Mouse (Mus musculus) olfactory bulb, adult 2 months (tissue): ENCODE data around the gene Il13ra1. TPM values are rescaled to one million over a fixed set of nuclear protein-coding genes. Genes with fewer than 3 reads are reported as not detected.

ENCODE experiments used
- H3K27ac ChIP-seq: fragments of 200-500 bp; 2 replicates; pipeline ENCODE4 v1.5.1; 2012; ENCODE audit warnings: low read depth, low read length; ENCODE audit not compliant: insufficient read depth
- H3K4me1 ChIP-seq: fragments of 200-500 bp; 2 replicates; pipeline ENCODE4 v1.6.1; 2012; ENCODE audit warnings: low read length; ENCODE audit not compliant: control insufficient read depth, insufficient read depth
- H3K4me3 ChIP-seq: fragments of 200-500 bp; 2 replicates; pipeline ENCODE4 v1.5.1; 2012; ENCODE audit warnings: mild to moderate bottlenecking, low read depth, low read length, moderate library complexity; ENCODE audit not compliant: insufficient read depth
- CTCF ChIP-seq: fragments of 200-500 bp; IDR thresholded peaks from 2 replicates; pipeline ENCODE4 v1.5.1; 2012; ENCODE audit warnings: low read depth, mild to moderate bottlenecking, low read length, moderate library complexity; ENCODE audit not compliant: insufficient read depth
- POLR2A ChIP-seq: fragments of 200-500 bp; IDR thresholded peaks from 2 replicates; pipeline ENCODE4 v1.6.1; 2012; ENCODE audit warnings: mild to moderate bottlenecking, low read depth, low read length, moderate library complexity; ENCODE audit not compliant: insufficient read depth
- whole genome bisulfite sequencing: fragments of 180-500 bp; shearing (Covaris S2); methylation state at CpG from one replicate; pipeline ENCODE4 v1.1.7; 2018; 5-methylcytosine and 5-hydroxymethylcytosine counted together
- polyA plus RNA-seq: library from polyadenylated mRNA; stranded (reverse); fragments of >200 nt; gene quantifications from 2 replicates; pipeline ENCODE4 v1.2.4, GENCODE M21; 2012; ENCODE audit warnings: low replicate concordance; ENCODE audit not compliant: missing spikeins, insufficient read depth, insufficient read length

Il13ra1 gene
- polyA plus RNA-seq, 1 experiment, result not detected

DNA sequence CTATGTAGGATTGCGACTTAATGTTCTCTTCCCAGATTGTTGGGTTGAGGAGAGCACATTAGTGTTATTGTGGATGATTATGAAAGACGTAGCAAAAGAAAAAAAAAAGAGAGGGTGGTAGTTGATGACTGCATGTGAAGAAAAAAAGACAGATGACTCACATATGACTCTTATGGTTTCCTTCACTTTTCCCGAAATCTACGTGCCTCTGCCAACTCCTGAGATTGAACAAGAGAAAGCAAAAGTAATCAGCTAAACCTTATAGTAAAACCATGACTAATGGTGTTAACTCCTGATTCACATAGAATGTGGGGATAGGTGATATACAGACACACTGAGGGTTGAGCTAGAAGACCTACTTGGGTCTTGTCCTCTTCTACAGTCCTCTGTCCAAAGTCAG lies 3.3 kb downstream of the Il13ra1 start:
- no peak overlapping the region for H3K4me3 ChIP-seq
- WGBS, result 82% methylated on average over 4 of the region's 4 CpGs
- peaks cover 6% of the 10 kb centered on the region for H3K4me1 ChIP-seq
- TF ChIP-seq POLR2A (no peak), CTCF (no peak)
- H3K27ac ChIP-seq, result no peak overlapping the region

- no peaks in the 10 kb centered on the region for H3K4me1 ChIP-seq
- WGBS, result 66% methylated on average over 11 of the region's 11 CpGs
- no peak overlapping the region for H3K4me3 ChIP-seq
- TF ChIP-seq CTCF (no peak), POLR2A (no peak)
- no peak overlapping the region for H3K27ac ChIP-seq
Measured at GRCm38 (mm10) chrX:36129037-36129770, 17.3 kb downstream of the Il13ra1 start.

DNA sequence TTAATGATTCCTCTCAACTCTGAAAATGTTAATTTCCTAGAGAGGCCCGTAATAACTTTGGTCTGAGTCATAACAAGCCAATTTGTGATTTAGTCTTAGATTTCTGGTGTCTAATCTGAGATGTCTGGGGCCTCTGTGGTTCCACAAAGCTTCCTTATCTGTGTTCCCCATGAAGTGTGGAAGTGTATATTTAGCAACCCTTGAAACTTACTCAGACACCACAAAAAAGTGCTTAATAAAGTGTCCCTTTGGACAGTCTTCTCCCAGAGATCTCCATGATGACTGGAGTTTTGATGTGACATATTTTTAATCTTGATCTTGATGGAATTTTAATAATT lies 17.8 kb downstream of the Il13ra1 start:
- no peak overlapping the region for H3K4me3 ChIP-seq
- no peak overlapping the region for H3K27ac ChIP-seq
- H3K4me1 ChIP-seq, result no peaks in the 10 kb centered on the region
- TF ChIP-seq POLR2A, result no peak
- no peak for TF ChIP-seq CTCF
- WGBS, result 61% methylated on average over 1 of the region's 1 CpGs

DNA sequence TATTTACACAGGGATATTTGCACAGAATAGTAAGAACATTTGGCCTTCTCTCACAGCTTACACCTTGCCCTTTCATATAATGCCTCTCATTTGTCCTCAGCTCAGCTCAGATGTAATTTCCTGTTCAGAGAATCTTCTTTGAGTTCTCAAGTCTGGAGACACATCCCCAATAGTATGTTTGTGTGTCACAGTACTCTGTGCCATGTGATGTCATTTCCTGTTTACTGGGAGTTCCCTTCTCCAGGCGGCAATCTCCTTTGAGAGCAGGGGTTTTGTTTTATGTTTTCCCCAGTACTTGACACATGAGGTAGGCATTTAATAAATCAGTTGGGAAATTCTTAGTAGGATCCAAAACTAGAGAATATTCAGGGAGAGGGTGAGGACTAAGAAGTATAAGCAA lies 24.4 kb downstream of the Il13ra1 start:
- H3K4me1 ChIP-seq, result no peaks in the 10 kb centered on the region
- H3K27ac ChIP-seq, result no peak overlapping the region
- WGBS, result 41% methylated on average over 1 of the region's 1 CpGs
- TF ChIP-seq POLR2A (no peak), CTCF (no peak)
- H3K4me3 ChIP-seq, result no peak overlapping the region

DNA sequence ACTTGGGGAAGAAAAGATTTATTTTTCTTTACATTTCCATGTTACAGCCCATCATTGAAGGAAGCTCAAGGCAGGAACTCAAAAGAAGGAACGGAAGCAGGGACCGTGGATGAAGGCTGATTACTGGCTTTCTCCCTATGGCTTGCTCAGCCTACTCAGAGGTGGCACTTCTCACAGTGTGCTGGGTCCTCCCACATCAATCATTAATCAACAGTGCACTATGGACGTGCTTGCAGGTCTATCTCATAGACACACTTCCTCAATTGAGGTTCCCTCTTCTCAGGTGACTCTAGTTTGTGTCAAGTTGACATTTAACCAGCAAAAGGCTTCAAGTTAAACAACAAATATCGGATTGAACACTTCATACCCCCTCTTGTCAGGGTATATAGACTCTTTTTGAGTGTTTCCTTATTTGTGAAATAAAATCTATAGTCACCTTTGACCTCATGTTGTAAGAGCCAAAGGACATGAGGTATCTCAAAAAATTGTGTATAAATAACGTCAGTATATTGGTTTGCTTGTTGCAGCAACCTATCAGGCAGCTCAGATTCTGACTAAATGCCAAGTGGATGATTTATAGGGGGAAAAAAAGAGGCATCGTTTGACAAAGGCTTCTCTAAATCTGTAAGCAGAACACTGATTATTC lies 30.2 kb downstream of the Il13ra1 start:
- no peak overlapping the region for H3K4me3 ChIP-seq
- no peak for TF ChIP-seq CTCF
- no peak for TF ChIP-seq POLR2A
- no peaks in the 10 kb centered on the region for H3K4me1 ChIP-seq
- no peak overlapping the region for H3K27ac ChIP-seq
- 78% methylated on average over 6 of the region's 6 CpGs for WGBS

GRCm38 (mm10) chrX:36146746-36147145 lies 34.8 kb downstream of the Il13ra1 start:
- 48% methylated on average over 4 of the region's 4 CpGs for WGBS
- TF ChIP-seq POLR2A, result no peak
- no peak for TF ChIP-seq CTCF
- Histone ChIP-seq H3K27ac (no peak overlapping the region), H3K4me3 (no peak overlapping the region), H3K4me1 (no peaks in the 10 kb centered on the region)

GRCm38 (mm10) chrX:36150100-36150499 lies 38.2 kb downstream of the Il13ra1 start:
- TF ChIP-seq POLR2A (no peak), CTCF (no peak)
- Histone ChIP-seq H3K4me1 (no peaks in the 10 kb centered on the region), H3K4me3 (no peak overlapping the region), H3K27ac (no peak overlapping the region)

- no peak overlapping the region for H3K27ac ChIP-seq
- TF ChIP-seq CTCF (no peak), POLR2A (no peak)
- WGBS, result 84% methylated on average over 2 of the region's 2 CpGs
- H3K4me3 ChIP-seq, result no peak overlapping the region
- no peaks in the 10 kb centered on the region for H3K4me1 ChIP-seq
Measured at GRCm38 (mm10) chrX:36156677-36157076, 44.8 kb downstream of the Il13ra1 start.

- H3K27ac ChIP-seq, result no peak overlapping the region
- TF ChIP-seq POLR2A (no peak), CTCF (no peak)
- no peaks in the 10 kb centered on the region for H3K4me1 ChIP-seq
- 35% methylated on average over 4 of the region's 4 CpGs for WGBS
- H3K4me3 ChIP-seq, result no peak overlapping the region
Measured at GRCm38 (mm10) chrX:36161567-36161966, 49.7 kb downstream of the Il13ra1 start.

- no peaks in the 10 kb centered on the region for H3K4me1 ChIP-seq
- no peak overlapping the region for H3K4me3 ChIP-seq
- no peak overlapping the region for H3K27ac ChIP-seq
- TF ChIP-seq POLR2A, result no peak
- no peak for TF ChIP-seq CTCF
Measured at GRCm38 (mm10) chrX:36183625-36184024, 71.7 kb downstream of the Il13ra1 start.
